ENCODE assay signal across 8 mouse cellular contexts in the genomic region with DNA sequence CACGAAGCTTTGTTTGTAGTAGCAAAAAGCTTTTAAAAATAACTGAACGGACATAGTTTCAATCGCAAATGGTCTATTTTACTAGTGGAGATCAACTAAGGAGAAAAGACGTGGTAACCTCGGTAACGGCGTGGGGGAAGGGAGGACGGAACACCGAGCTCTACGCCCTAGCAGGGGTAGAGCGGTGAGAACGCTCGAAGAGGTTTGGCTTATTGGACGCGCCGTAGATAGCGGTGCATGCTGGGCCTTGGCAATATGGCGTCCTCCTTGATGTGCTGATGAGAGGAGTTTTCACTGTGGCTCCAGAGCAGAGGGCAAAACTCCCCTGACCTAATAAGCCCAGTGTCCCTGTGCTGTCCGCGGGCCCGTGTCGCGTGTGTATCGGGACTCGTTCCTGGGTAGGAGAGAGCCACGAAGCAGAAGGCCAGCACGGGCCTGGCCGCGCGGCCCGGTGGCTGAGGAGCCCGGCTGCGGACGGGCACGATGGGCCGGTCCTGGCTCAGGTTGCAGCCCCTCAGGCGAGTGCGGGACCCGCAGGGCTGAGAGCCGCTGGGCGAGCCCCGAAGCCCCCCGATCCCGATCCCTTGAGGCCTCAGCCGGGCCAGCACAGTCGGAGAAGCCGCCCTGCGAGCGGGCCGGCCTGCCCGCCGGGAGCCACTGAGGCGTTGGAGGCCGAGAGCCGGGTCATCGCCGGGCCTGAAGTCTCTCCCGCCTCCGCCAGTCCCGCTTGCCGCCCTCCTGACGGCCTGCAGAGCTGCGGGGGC. TPM values are rescaled to one million over a fixed set of nuclear protein-coding genes. Genes with fewer than 3 reads are reported as not detected.
DNase-seq lines count a peak whose midpoint lies in the region; ATAC-seq and TF ChIP-seq lines count a peak whose summit lies in the region.

A gene (plus strand): TSS at position 143 of the 764 bp plus-strand sequence.

- peak within 1 kb of the TSS; percentile 97 for H3K4me3 ChIP-seq in bone marrow macrophage, adult 2 months (ENCODE audit: insufficient read depth, low read length)
- peak within 1 kb of the TSS; percentile 80 for H3K4me3 ChIP-seq in embryonic fibroblast, embryonic 13.5 days (ENCODE audit: insufficient read depth, low read length)
- peak within 1 kb of the TSS; percentile 100 for H3K4me3 ChIP-seq in kidney, embryonic 14.5 days (ENCODE audit: low read length)
- peak within 1 kb of the TSS; percentile 76 for H3K4me3 ChIP-seq in limb, embryonic 15.5 days

- H3K27ac ChIP-seq in bone marrow macrophage, adult 2 months (ENCODE audit: insufficient read depth, low read depth, low read length): peak within 1 kb of the TSS; percentile 62
- H3K27ac ChIP-seq in embryonic fibroblast, embryonic 13.5 days (ENCODE audit: insufficient read depth, low read length): no peak within 1 kb of the TSS
- peak within 1 kb of the TSS; percentile 94 for H3K27ac ChIP-seq in kidney, embryonic 14.5 days (ENCODE audit: low read depth, low read length)
- H3K27ac ChIP-seq in limb, embryonic 15.5 days: peak within 1 kb of the TSS; percentile 81

- under 1% methylated on average over 56 of the region's 63 CpGs for WGBS in kidney, embryonic 14.5 days
- under 1% methylated on average over 55 of the region's 63 CpGs for WGBS in limb, embryonic 15.5 days

- no peaks in the 10 kb centered on the region for H3K27me3 ChIP-seq in kidney, embryonic 14.5 days (ENCODE audit: control insufficient read depth, insufficient read depth, low read length)
- no peaks in the 10 kb centered on the region for H3K27me3 ChIP-seq in limb, embryonic 15.5 days

- TF ChIP-seq POLR2A in bone marrow macrophage, adult 2 months (IDR thresholded peaks at IDR 0.05; ENCODE audit: borderline replicate concordance, low read depth, low read length): no peak
- peak; percentile 78 for TF ChIP-seq POLR2A in embryonic fibroblast, embryonic 13.5 days (IDR thresholded peaks at IDR 0.05; ENCODE audit: low read depth, low read length)

- ATAC-seq in kidney, embryonic 14.5 days (ENCODE audit: low FRiP score, low TSS enrichment): peak; percentile 98
- peak; percentile 97 for ATAC-seq in limb, embryonic 15.5 days (ENCODE audit: insufficient number of reproducible peaks, low FRiP score, low TSS enrichment, low read depth)

- peak; percentile 96 for DNase-seq in A20 (ENCODE audit: low read depth, low spot score)
- DNase-seq in heart, adult 9 months (ENCODE audit: low spot score in 2 of 2): peak; percentile 95 to 98
- DNase-seq in monocyte, adult 2 months (ENCODE audit: low read depth in 1 of 2, low spot score in 2 of 2): peak; percentile 74 to 85
- peak; percentile 94 for DNase-seq in spleen, postnatal 36 days (ENCODE audit: low spot score in 2 of 2)

- peaks cover 8% of the 10 kb centered on the region for H3K4me1 ChIP-seq in bone marrow macrophage, adult 2 months (ENCODE audit: control insufficient read depth, insufficient read depth, low read length)
- peaks cover 5% of the 10 kb centered on the region for H3K4me1 ChIP-seq in embryonic fibroblast, embryonic 13.5 days (ENCODE audit: control insufficient read depth, insufficient read depth, low read length)
- peaks cover 9% of the 10 kb centered on the region for H3K4me1 ChIP-seq in kidney, embryonic 14.5 days (ENCODE audit: control insufficient read depth, insufficient read depth, low read length)
- H3K4me1 ChIP-seq in limb, embryonic 15.5 days: peaks cover 11% of the 10 kb centered on the region

- H3K9me3 ChIP-seq in kidney, embryonic 14.5 days (ENCODE audit: control insufficient read depth, low read length): 0 out of 2 replicates have a peak, but pooled peaks cover 2% of the 10 kb centered on the region
- no peaks in the 10 kb centered on the region for H3K9me3 ChIP-seq in limb, embryonic 15.5 days

- H3K4me2 ChIP-seq in kidney, embryonic 14.5 days (replicated peaks; ENCODE audit: low read depth, low read length): peak within 1 kb of the TSS; percentile 78
- H3K4me2 ChIP-seq in limb, embryonic 15.5 days: peak within 1 kb of the TSS; percentile 86

- H3K36me3 ChIP-seq in kidney, embryonic 14.5 days (ENCODE audit: control insufficient read depth, insufficient read depth, low read length): peaks cover 4% of the 10 kb centered on the region; the same call in 1 of the 2 replicates
- H3K36me3 ChIP-seq in limb, embryonic 15.5 days: peaks cover 7% of the 10 kb centered on the region

- peak within 1 kb of the TSS; percentile 98 for H3K9ac ChIP-seq in kidney, embryonic 14.5 days (ENCODE audit: low read depth, low read length)
- H3K9ac ChIP-seq in limb, embryonic 15.5 days: peak within 1 kb of the TSS; percentile 86

- no peak for TF ChIP-seq CTCF in bone marrow macrophage, adult 2 months (IDR thresholded peaks at IDR 0.05; ENCODE audit: low read depth, low read length)
- no peak for TF ChIP-seq CTCF in embryonic fibroblast, embryonic 13.5 days (IDR thresholded peaks at IDR 0.05; ENCODE audit: borderline replicate concordance, insufficient read depth, low read length)

RNA-seq across cellular contexts. Expression of the gene that starts here (rescaled TPM):
- polyA plus RNA-seq in bone marrow macrophage, adult 2 months (2012; ENCODE audit: insufficient read depth, insufficient read length, missing spikeins): 19.4 and 23.8 TPM in 2 replicates
- polyA plus RNA-seq in embryonic fibroblast, embryonic 13.5 days (2011; ENCODE audit: insufficient read length, low read depth, missing spikeins): 31.7 TPM in 2 replicates
- polyA plus RNA-seq in kidney, embryonic 14.5 days (2014; fragmentation: Nextera tagmentation; extraction: Ambion mirVana): 11.8 and 15.7 TPM in 2 replicates
- 8.3 and 9.0 TPM in 2 replicates for polyA plus RNA-seq in limb, embryonic 15.5 days (2015; fragmentation: Nextera tagmentation; extraction: Ambion mirVana)
